Mouse (Mus musculus) hindbrain, embryonic 12.5 days (tissue): Measurements from ENCODE around the gene Lgals4. TPM values are rescaled to one million over a fixed set of nuclear protein-coding genes. Genes with fewer than 3 reads are reported as not detected.
"Not testable (repeated sequence)": the region's sequence is repeated elsewhere in the genome, so short reads cannot be mapped to it uniquely, and the experiment has no call there.

Source experiments
- ATAC-seq: fragments of 200-750 bp; cut with Nextera tagmentation; 2 replicates; pipeline ENCODE4 v1.8.0; 2017; ENCODE audit warnings: moderate TSS enrichment; ENCODE audit not compliant: low FRiP score
- H3K27ac ChIP-seq: fragments of 300-500 bp; sonication (generic); 2 replicates; pipeline ENCODE4 v1.5.1; 2016; ENCODE audit warnings: mild to moderate bottlenecking
- H3K27me3 ChIP-seq: fragments of 300-500 bp; sonication (generic); 2 replicates; pipeline ENCODE4 v1.6.1; 2016; ENCODE audit warnings: mild to moderate bottlenecking
- H3K36me3 ChIP-seq: fragments of 300-500 bp; sonication (generic); 2 replicates; pipeline ENCODE4 v1.6.1; 2016; ENCODE audit warnings: mild to moderate bottlenecking
- H3K4me1 ChIP-seq: fragments of 300-500 bp; sonication (generic); 2 replicates; pipeline ENCODE4 v1.6.1; 2016
- H3K4me2 ChIP-seq: fragments of 300-500 bp; sonication (generic); replicated peaks from 2 replicates; pipeline ENCODE4 v1.6.1; 2016; ENCODE audit warnings: mild to moderate bottlenecking
- H3K4me3 ChIP-seq: fragments of 300-500 bp; sonication (generic); 2 replicates; pipeline ENCODE4 v1.5.1; 2016; ENCODE audit warnings: mild to moderate bottlenecking
- H3K9ac ChIP-seq: fragments of 300-500 bp; sonication (generic); 2 replicates; pipeline ENCODE4 v1.6.1; 2016; ENCODE audit warnings: mild to moderate bottlenecking, moderate library complexity
- H3K9me3 ChIP-seq: fragments of 300-500 bp; sonication (generic); replicated peaks from 2 replicates; pipeline ENCODE4 v1.6.1; 2016; ENCODE audit warnings: mild to moderate bottlenecking
- whole genome bisulfite sequencing: fragments of 180-500 bp; shearing (Covaris S2); methylation state at CpG from one replicate; pipeline ENCODE4 v1.1.7; 2016; 5-methylcytosine and 5-hydroxymethylcytosine counted together
- polyA plus RNA-seq: library from polyadenylated mRNA; unstranded; fragments of >200 nt; fragmentation: Nextera tagmentation; extraction: Ambion mirVana; gene quantifications from 2 replicates; pipeline ENCODE4 v1.2.1, GENCODE M21; 2016

The Lgals4 gene
- polyA plus RNA-seq, 1 experiment from 2014 or later: 5.0 TPM

GRCm38 (mm10) chr7:28877856-28878255 lies 44.2 kb downstream of the Lgals4 start:
- 76% methylated on average over 4 of the region's 4 CpGs for WGBS
- ATAC-seq: no peak
- no peak overlapping the region for H3K4me2 ChIP-seq

GRCm38 (mm10) chr7:28879606-28880005 lies 46.0 kb downstream of the Lgals4 start:
- H3K9ac ChIP-seq: no peak overlapping the region
- no peak overlapping the region for H3K4me2 ChIP-seq
- ATAC-seq: no peak
- 78% methylated on average over 7 of the region's 7 CpGs for WGBS
- no peaks in the 10 kb centered on the region for H3K36me3 ChIP-seq
- no peak overlapping the region for H3K27ac ChIP-seq
- no peaks in the 10 kb centered on the region for H3K27me3 ChIP-seq
- no peaks in the 10 kb centered on the region for H3K4me1 ChIP-seq
- H3K4me3 ChIP-seq: no peak overlapping the region
- H3K9me3 ChIP-seq: no peaks in the 10 kb centered on the region

More at GRCm38 (mm10) chr7:28877856-28878255, 44.2 kb downstream of the Lgals4 start:
- no peaks in the 10 kb centered on the region for H3K4me1 ChIP-seq
- no peak overlapping the region for H3K27ac ChIP-seq
- H3K36me3 ChIP-seq: no peaks in the 10 kb centered on the region
- H3K27me3 ChIP-seq: no peaks in the 10 kb centered on the region
- H3K9ac ChIP-seq: no peak overlapping the region
- H3K4me3 ChIP-seq: no peak overlapping the region
- no peaks in the 10 kb centered on the region for H3K9me3 ChIP-seq

GRCm38 (mm10) chr7:28880554-28880953 lies 46.9 kb downstream of the Lgals4 start:
- 58% methylated on average over 10 of the region's 10 CpGs for WGBS

GRCm38 (mm10) chr7:28881199-28881598 lies 47.5 kb downstream of the Lgals4 start, which contains the start of gene Capn12:
Gene Capn12, plus strand, starts transcription at chr7:28881422.
- Histone ChIP-seq H3K27me3 (peaks cover 5% of the 10 kb centered on the region), H3K9ac (no peak within 1 kb of the TSS), H3K27ac (no peak within 1 kb of the TSS), H3K4me1 (no peaks in the 10 kb centered on the region), H3K9me3 (no peaks in the 10 kb centered on the region), H3K4me3 (no peak within 1 kb of the TSS), H3K4me2 (no peak within 1 kb of the TSS), H3K36me3 (no peaks in the 10 kb centered on the region)
- no peak for ATAC-seq
- 33% methylated on average over 13 of the region's 13 CpGs for WGBS

More at GRCm38 (mm10) chr7:28880554-28880953, 46.9 kb downstream of the Lgals4 start:
- H3K9me3 ChIP-seq: no peaks in the 10 kb centered on the region
- no peak overlapping the region for H3K4me3 ChIP-seq
- no peaks in the 10 kb centered on the region for H3K4me1 ChIP-seq
- H3K4me2 ChIP-seq: no peak overlapping the region
- H3K27me3 ChIP-seq: no peaks in the 10 kb centered on the region
- no peak for ATAC-seq
- H3K36me3 ChIP-seq: no peaks in the 10 kb centered on the region
- H3K9ac ChIP-seq: no peak overlapping the region
- H3K27ac ChIP-seq: no peak overlapping the region

GRCm38 (mm10) chr7:28883039-28883438 lies 49.4 kb downstream of the Lgals4 start:
- no peaks in the 10 kb centered on the region for H3K9me3 ChIP-seq
- no peaks in the 10 kb centered on the region for H3K4me1 ChIP-seq
- peaks cover 23% of the 10 kb centered on the region for H3K27me3 ChIP-seq
- H3K27ac ChIP-seq: no peak overlapping the region
- 75% methylated on average over 11 of the region's 11 CpGs for WGBS
- H3K9ac ChIP-seq: no peak overlapping the region
- H3K4me2 ChIP-seq: no peak overlapping the region
- no peaks in the 10 kb centered on the region for H3K36me3 ChIP-seq
- ATAC-seq: no peak
- H3K4me3 ChIP-seq: no peak overlapping the region

- not testable (repeated sequence) for H3K4me2 ChIP-seq, H3K4me1 ChIP-seq, ATAC-seq, H3K4me3 ChIP-seq, H3K27ac ChIP-seq, H3K36me3 ChIP-seq, H3K9me3 ChIP-seq, H3K9ac ChIP-seq
- peaks cover 29% of the 10 kb centered on the region for H3K27me3 ChIP-seq
- 93% methylated on average over 4 of the region's 4 CpGs for WGBS
These were observed 50.0 kb downstream of the Lgals4 start for GRCm38 (mm10) chr7:28883704-28884103.

- no peak overlapping the region for H3K4me3 ChIP-seq
- H3K36me3 ChIP-seq: peaks cover 8% of the 10 kb centered on the region
- no peaks in the 10 kb centered on the region for H3K9me3 ChIP-seq
- peaks cover 8% of the 10 kb centered on the region for H3K4me1 ChIP-seq
- no peak overlapping the region for H3K4me2 ChIP-seq
- H3K9ac ChIP-seq: no peak overlapping the region
- peaks cover 55% of the 10 kb centered on the region for H3K27me3 ChIP-seq
- no peak overlapping the region for H3K27ac ChIP-seq
- WGBS: 23% methylated on average over 14 of the region's 14 CpGs
- no peak for ATAC-seq
These were observed 52.8 kb downstream of the Lgals4 start for GRCm38 (mm10) chr7:28886486-28886885.

- H3K4me3 ChIP-seq: peak overlapping the region; percentile 29
- 3% methylated on average over 27 of the region's 27 CpGs for WGBS
- H3K27ac ChIP-seq: no peak overlapping the region
- H3K4me1 ChIP-seq: peaks cover 8% of the 10 kb centered on the region
- ATAC-seq: peak; percentile 33; the same call in 1 of the 2 replicates
- H3K27me3 ChIP-seq: peaks cover 55% of the 10 kb centered on the region
- H3K9me3 ChIP-seq: no peaks in the 10 kb centered on the region
- H3K36me3 ChIP-seq: peaks cover 26% of the 10 kb centered on the region
- peak overlapping the region; percentile 58 for H3K4me2 ChIP-seq
- H3K9ac ChIP-seq: peak overlapping the region; percentile 47
These were observed 55.1 kb downstream of the Lgals4 start for GRCm38 (mm10) chr7:28888701-28889161.

Other genes with a start within 250 kb of the Lgals4 start
- gene Samd4b, start 235.7 kb upstream of the Lgals4 start, polyA plus RNA-seq: 35.6 and 38.6 TPM in 2 replicates
- gene Pak4, start 235.7 kb upstream of the Lgals4 start, polyA plus RNA-seq: 31.8 and 34.3 TPM in 2 replicates
- 0.12 TPM in 1 of 2 replicates, not detected in the other for gene Acp7, start 202.5 kb upstream of the Lgals4 start, polyA plus RNA-seq
- gene Fbxo27, start 141.0 kb upstream of the Lgals4 start, polyA plus RNA-seq: 7.0 and 8.9 TPM in 2 replicates
- 8.5 and 11.1 TPM in 2 replicates for gene Fbxo17, start 117.0 kb upstream of the Lgals4 start, polyA plus RNA-seq
- 107 and 116 TPM in 2 replicates for gene Mrps12, start 92.0 kb upstream of the Lgals4 start, polyA plus RNA-seq
- gene Sars2, start 91.9 kb upstream of the Lgals4 start, polyA plus RNA-seq: 25.7 and 28.0 TPM in 2 replicates
- gene Ccer2, start 77.7 kb upstream of the Lgals4 start, polyA plus RNA-seq: 3.2 and 4.0 TPM in 2 replicates
- 90.1 and 90.4 TPM in 2 replicates for gene Sirt2, start 67.1 kb upstream of the Lgals4 start, polyA plus RNA-seq
- 39.8 and 43.0 TPM in 2 replicates for gene Nfkbib, start 66.3 kb upstream of the Lgals4 start, polyA plus RNA-seq
- 2.2 and 2.7 TPM in 2 replicates for gene Rinl, start 44.9 kb upstream of the Lgals4 start, polyA plus RNA-seq
- 297 and 345 TPM in 2 replicates for gene Hnrnpl, start 25.3 kb upstream of the Lgals4 start, polyA plus RNA-seq
- gene Ech1, start 8.6 kb upstream of the Lgals4 start, polyA plus RNA-seq: 84.7 and 87.8 TPM in 2 replicates
- gene Lgals7, start 30.0 kb downstream of the Lgals4 start, polyA plus RNA-seq: 3.1 and 3.5 TPM in 2 replicates
- 0.34 and 0.78 TPM in 2 replicates for gene Capn12, start 47.6 kb downstream of the Lgals4 start, polyA plus RNA-seq
- 194 and 200 TPM in 2 replicates for gene Actn4, start 128.5 kb downstream of the Lgals4 start, polyA plus RNA-seq
- gene Eif3k, start 148.0 kb downstream of the Lgals4 start, polyA plus RNA-seq: 298 and 331 TPM in 2 replicates
- gene Map4k1, start 148.2 kb downstream of the Lgals4 start, polyA plus RNA-seq: 4.9 and 5.4 TPM in 2 replicates